Mouse (Mus musculus) cerebellum, adult 2 months (tissue): ENCODE measurements around the gene Rimklb. TPM values are rescaled to one million over a fixed set of nuclear protein-coding genes. Genes with fewer than 3 reads are reported as not detected.
"Not testable (repeated sequence)": the region's sequence is repeated elsewhere in the genome, so short reads cannot be mapped to it uniquely, and the experiment has no call there.

ENCODE experiments used
- DNase-seq, 2 experiments: peaks; one replicate each; pipeline ENCODE4 v3.0.0; 2021
- H3K27ac ChIP-seq: fragments of 200-500 bp; 2 replicates; pipeline ENCODE4 v1.5.1; 2012; ENCODE audit warnings: low read length, control low read depth, inconsistent platforms; ENCODE audit not compliant: insufficient read depth
- H3K27me3 ChIP-seq: fragments of 200-500 bp; 2 replicates; pipeline ENCODE4 v1.6.1; 2012; ENCODE audit warnings: inconsistent platforms, mild to moderate bottlenecking, low read length, moderate library complexity; ENCODE audit not compliant: control insufficient read depth, insufficient read depth
- H3K4me1 ChIP-seq: fragments of 200-500 bp; 2 replicates; pipeline ENCODE4 v1.6.1; 2011; ENCODE audit warnings: low read length; ENCODE audit not compliant: control insufficient read depth, insufficient read depth
- H3K4me3 ChIP-seq: fragments of 200-500 bp; replicated peaks from 2 replicates; pipeline ENCODE3; 2011; ENCODE audit warnings: mild to moderate bottlenecking, low read depth, low read length, control low read depth; ENCODE audit not compliant: insufficient read depth
- CTCF ChIP-seq: fragments of 200-500 bp; IDR thresholded peaks from 2 replicates; pipeline ENCODE4 v1.5.1; 2011; ENCODE audit warnings: low read depth, mild to moderate bottlenecking, control low read depth, low read length, moderate library complexity, borderline replicate concordance; ENCODE audit not compliant: insufficient read depth
- POLR2A ChIP-seq: fragments of 200-500 bp; IDR thresholded peaks from 2 replicates; pipeline ENCODE4 v1.6.1; 2011; ENCODE audit warnings: low read length, control low read depth, borderline replicate concordance; ENCODE audit not compliant: insufficient read depth
- WGBS: fragments of 180-500 bp; shearing (Covaris S2); methylation state at CpG from one replicate; pipeline ENCODE4 v1.1.7; 2018; 5-methylcytosine and 5-hydroxymethylcytosine counted together
- polyA plus RNA-seq: library from polyadenylated mRNA; depleted of rRNA; stranded (reverse); fragments of >200 nt; gene quantifications from 2 replicates; pipeline ENCODE4 v1.2.3, GENCODE M21; 2012; rRNA removed

Rimklb gene
- 31.0 and 32.7 TPM in 2 replicates for polyA plus RNA-seq

DNA sequence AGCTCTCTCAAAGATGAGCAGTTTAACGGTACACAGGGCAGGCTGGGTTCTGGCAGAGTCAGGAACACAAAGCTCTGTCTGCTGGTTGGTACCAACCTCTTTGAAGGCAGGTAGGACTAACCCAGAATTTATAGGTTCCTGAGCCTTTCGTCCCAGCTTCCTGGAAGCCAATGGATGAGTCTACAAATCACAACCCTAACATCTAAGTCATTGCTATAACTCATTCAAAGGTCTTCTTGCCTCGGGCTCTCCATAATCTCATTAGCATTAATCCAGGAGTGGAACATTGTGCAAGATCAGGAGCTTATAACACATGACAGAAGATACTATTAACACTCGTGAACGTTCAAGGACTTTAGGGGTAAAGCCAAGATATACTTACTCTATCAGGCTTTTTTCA, at the start of gene Rimklb:
Rimklb (minus strand) TSS at position 101 of the 400 bp plus-strand sequence.
- TF ChIP-seq CTCF: no peak
- TF ChIP-seq POLR2A: no peak
- Histone ChIP-seq H3K4me1 (no peaks in the 10 kb centered on the region), H3K4me3 (no peak within 1 kb of the TSS), H3K27me3 (no peaks in the 10 kb centered on the region), H3K27ac (no peak within 1 kb of the TSS)
- no peak for DNase-seq
- 86% methylated on average over 5 of the region's 5 CpGs for WGBS

- TF ChIP-seq POLR2A: no peak
- TF ChIP-seq CTCF: no peak
- 62% methylated on average over 10 of the region's 10 CpGs for WGBS
- no peak for DNase-seq
- no peak overlapping the region for H3K4me3 ChIP-seq
- no peak overlapping the region for H3K27ac ChIP-seq
- H3K4me1 ChIP-seq: no peaks in the 10 kb centered on the region
- no peaks in the 10 kb centered on the region for H3K27me3 ChIP-seq
Observed at GRCm38 (mm10) chr6:122545948-122546347, 47.4 kb upstream of the Rimklb start.

DNA sequence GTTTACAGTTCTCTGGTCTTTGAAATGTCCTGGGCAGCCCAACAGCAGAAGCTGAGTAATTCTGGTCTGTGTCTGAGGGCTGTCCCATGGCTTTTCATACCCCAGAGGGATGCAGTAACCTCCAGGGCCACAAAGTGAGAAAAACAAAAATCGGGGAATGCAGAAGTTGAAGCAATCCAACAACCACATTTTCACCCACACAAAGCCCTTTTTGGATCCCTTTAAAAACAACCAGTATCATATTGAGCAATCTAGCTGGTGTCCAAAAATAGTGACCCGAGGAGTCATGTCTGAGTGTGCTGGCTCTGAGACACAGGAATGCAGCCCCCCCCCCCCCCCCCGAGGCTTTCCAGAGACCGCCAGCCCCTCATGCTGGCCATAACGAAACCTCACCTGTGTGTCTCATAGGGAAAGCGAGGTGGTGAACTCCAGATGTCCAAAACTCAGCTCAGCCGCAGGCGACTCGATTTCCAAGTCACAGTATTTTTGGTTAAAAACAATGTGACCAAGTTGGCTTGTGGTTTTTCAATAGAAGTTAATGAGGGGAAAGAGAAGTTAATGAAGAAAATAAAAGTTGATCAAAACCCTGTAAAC, 46.8 kb upstream of the Rimklb start:
- no peak overlapping the region for H3K4me3 ChIP-seq
- DNase-seq: no peak
- H3K4me1 ChIP-seq: no peaks in the 10 kb centered on the region
- H3K27me3 ChIP-seq: no peaks in the 10 kb centered on the region
- 74% methylated on average over 9 of the region's 9 CpGs for WGBS
- TF ChIP-seq CTCF: no peak
- no peak for TF ChIP-seq POLR2A
- H3K27ac ChIP-seq: no peak overlapping the region

DNA sequence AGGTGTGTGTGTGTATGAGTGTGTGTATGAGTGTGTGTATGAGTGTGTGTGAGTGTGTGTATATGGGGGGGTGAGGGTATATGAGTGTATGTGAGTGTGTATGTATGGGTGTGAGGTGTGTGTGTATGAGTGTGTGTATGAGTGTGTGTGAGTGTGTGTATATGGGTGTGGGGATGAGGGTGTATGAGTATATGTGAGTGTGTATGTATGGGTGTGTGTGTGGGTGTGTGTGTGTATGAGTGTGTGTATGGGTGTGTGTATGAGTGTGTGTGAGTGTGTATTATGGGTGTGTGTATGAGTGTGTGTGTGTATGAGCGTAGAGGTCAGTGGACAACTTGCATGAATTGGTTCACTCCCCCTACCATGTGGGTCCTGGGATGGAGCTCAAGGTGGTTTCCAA, 46.1 kb upstream of the Rimklb start:
- Histone ChIP-seq H3K27me3 (no peaks in the 10 kb centered on the region), H3K4me1 (no peaks in the 10 kb centered on the region), H3K4me3 (no peak overlapping the region), H3K27ac (no peak overlapping the region)
- DNase-seq: no peak
- no peak for TF ChIP-seq CTCF
- no peak for TF ChIP-seq POLR2A
- WGBS: 100% methylated on average over 1 of the region's 1 CpGs

DNA sequence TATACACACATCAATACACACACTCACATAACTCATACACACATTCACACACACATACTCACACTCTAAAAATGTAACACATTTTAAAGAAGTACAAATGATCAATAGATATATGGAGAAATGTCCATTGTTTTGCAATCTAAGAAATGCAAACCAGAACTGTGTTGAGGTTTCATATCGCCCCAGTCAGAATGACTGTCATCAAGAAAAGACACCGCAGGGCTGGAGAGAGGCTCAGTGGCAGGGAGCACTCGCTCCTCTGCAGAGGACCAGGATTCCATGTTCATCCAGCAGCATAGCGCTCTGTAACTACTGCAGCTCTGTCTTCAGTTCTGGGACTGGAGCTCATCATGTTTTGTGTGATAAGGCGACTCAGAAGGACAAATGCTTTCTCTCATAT, 45.0 kb upstream of the Rimklb start:
- no peak for TF ChIP-seq CTCF
- no peak for TF ChIP-seq POLR2A
- no peak overlapping the region for H3K4me3 ChIP-seq
- H3K27ac ChIP-seq: no peak overlapping the region
- no peaks in the 10 kb centered on the region for H3K4me1 ChIP-seq
- 84% methylated on average over 5 of the region's 5 CpGs for WGBS
- DNase-seq: no peak
- no peaks in the 10 kb centered on the region for H3K27me3 ChIP-seq

DNA sequence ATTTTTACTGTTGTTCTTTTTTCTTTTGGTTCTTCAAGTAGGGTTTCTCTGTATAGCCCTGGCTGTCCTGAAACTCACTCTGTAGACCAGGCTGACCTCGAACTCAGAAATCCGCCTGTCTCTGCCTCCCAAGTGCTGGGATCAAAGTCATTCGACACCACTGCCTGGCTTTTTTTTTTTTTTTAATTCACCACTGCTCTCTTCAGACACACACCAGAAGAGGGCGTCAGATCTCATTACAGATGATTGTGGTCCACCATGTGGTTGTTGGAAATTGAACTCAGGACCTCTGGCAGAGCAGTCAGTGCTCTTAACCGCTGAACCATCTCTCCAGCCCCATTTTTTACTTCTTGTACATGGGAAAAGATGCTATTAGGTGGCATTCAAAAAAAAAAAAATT, 43.9 kb upstream of the Rimklb start:
- DNase-seq, H3K27me3 ChIP-seq, H3K4me3 ChIP-seq, H3K27ac ChIP-seq, H3K4me1 ChIP-seq: not testable (repeated sequence)
- 77% methylated on average over 5 of the region's 5 CpGs for WGBS

DNA sequence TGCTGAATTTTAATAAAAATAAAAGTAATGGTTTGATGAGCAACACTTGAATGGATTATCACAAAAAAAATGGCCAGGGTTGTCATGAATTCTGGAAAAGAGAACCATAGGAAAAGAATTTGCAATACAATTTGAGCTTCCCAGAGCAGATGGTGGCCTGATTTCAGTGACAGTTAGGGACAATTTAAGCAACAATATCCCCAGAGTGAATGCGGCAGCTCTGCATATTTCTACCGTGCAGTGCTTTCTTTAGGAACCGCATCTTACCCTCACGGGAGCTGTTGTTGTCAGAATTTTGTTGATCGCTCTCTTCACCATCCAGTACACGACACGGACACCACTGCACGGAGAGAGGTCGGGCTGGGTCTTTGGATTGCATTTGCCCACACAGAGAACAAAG, 41.0 kb upstream of the Rimklb start:
- TF ChIP-seq POLR2A: no peak
- no peak for TF ChIP-seq CTCF
- H3K27me3 ChIP-seq: no peaks in the 10 kb centered on the region
- no peak for DNase-seq
- H3K4me3 ChIP-seq: no peak overlapping the region
- H3K4me1 ChIP-seq: no peaks in the 10 kb centered on the region
- no peak overlapping the region for H3K27ac ChIP-seq
- 68% methylated on average over 9 of the region's 9 CpGs for WGBS

- H3K27me3 ChIP-seq: no peaks in the 10 kb centered on the region; the same call in 1 of the 2 replicates
- no peak overlapping the region for H3K27ac ChIP-seq
- no peaks in the 10 kb centered on the region for H3K4me1 ChIP-seq
- no peak for DNase-seq
- WGBS: 24% methylated on average over 3 of the region's 3 CpGs
- TF ChIP-seq CTCF (no peak), POLR2A (no peak)
- H3K4me3 ChIP-seq: no peak overlapping the region
Observed at GRCm38 (mm10) chr6:122534032-122534431, 35.5 kb upstream of the Rimklb start.

DNA sequence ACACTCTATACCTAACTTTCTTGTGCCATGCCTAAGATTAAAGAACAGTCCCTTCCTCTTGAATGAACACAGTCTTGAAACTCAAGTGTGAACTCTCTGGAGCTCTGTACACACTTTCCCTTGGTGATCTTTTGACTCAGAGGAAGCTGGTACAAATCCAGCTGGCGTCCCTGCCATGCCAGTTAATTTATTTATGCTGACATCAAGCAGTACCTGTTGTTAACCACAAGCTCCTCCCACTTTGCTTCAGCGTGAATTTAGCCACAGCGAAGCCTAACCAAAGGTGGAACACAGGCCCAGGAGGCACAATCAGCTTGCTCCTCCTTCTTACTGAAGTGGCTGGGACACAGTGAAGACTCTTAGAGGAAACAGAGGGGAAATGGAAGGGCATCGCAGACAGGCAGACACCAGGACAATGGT, 34.3 kb upstream of the Rimklb start:
- H3K4me3 ChIP-seq: no peak overlapping the region
- H3K27me3 ChIP-seq: no peaks in the 10 kb centered on the region; the same call in 1 of the 2 replicates
- TF ChIP-seq POLR2A (no peak), CTCF (no peak)
- no peaks in the 10 kb centered on the region for H3K4me1 ChIP-seq
- no peak overlapping the region for H3K27ac ChIP-seq
- no peak for DNase-seq
- WGBS: 13% methylated on average over 4 of the region's 4 CpGs
